In genomic region chr4:46275773-46276172, GRCm38 (mm10) we compare ENCODE assay signal across 19 mouse cellular contexts.
DNase-seq lines count a peak whose midpoint lies in the region; ATAC-seq lines count a peak whose summit lies in the region.
"Had no signal": no experiment of that assay in that cellular context is flagged by ENCODE, and none has a peak within 500 bp of the region (broad histone marks: within the 10 kb centered on the region; RNA-seq: fewer than 3 reads in every experiment).

No protein-coding gene starts in this region.

- no peak overlapping the region for H3K9ac ChIP-seq in heart, embryonic 11.5 days (ENCODE audit: low read depth, low read length)
- no peak overlapping the region for H3K9ac ChIP-seq in lung, embryonic 16.5 days (ENCODE audit: low read length)
- no peak overlapping the region for H3K9ac ChIP-seq in kidney, embryonic 15.5 days
- H3K9ac ChIP-seq: embryonic facial prominence, embryonic 15.5 days; heart, embryonic 15.5 days; hindbrain, embryonic 15.5 days; midbrain, embryonic 12.5 days had no signal

- DNase-seq in heart, adult 11 months = peak; percentile 91
- DNase-seq in lung, postnatal 25 days (ENCODE audit: low spot score) = no peak
- DNase-seq in kidney, postnatal 36 days = peak; percentile 15 to 39
- DNase-seq in testis, postnatal 14 days (ENCODE audit: low spot score) = no peak
- DNase-seq in ovary, postnatal 10 days (ENCODE audit: low spot score) = no peak
- DNase-seq: cerebellum, adult 11 months; cerebellum, adult 9-11 months; gastrocnemius, postnatal 10 days; thymus, adult 2 months; thymus, postnatal 4 days had no signal

- peaks cover 7% of the 10 kb centered on the region for H3K4me1 ChIP-seq in heart, embryonic 11.5 days (ENCODE audit: control insufficient read depth, insufficient read depth, low read length)
- peaks cover 9% of the 10 kb centered on the region for H3K4me1 ChIP-seq in lung, embryonic 16.5 days (replicated peaks; ENCODE audit: control insufficient read depth, insufficient read depth, low read length)
- H3K4me1 ChIP-seq in kidney, embryonic 15.5 days = peaks cover 13% of the 10 kb centered on the region

- no peak overlapping the region for H3K4me3 ChIP-seq in heart, embryonic 11.5 days (ENCODE audit: low read depth, low read length)
- H3K4me3 ChIP-seq in lung, embryonic 16.5 days (ENCODE audit: low read length) = no peak overlapping the region
- H3K4me3 ChIP-seq in kidney, embryonic 15.5 days (replicated peaks) = no peak overlapping the region
- H3K4me3 ChIP-seq: embryonic facial prominence, embryonic 15.5 days; heart, embryonic 15.5 days; hindbrain, embryonic 15.5 days; midbrain, embryonic 12.5 days had no signal

- 57% methylated on average over 3 of the region's 3 CpGs for WGBS in heart, embryonic 11.5 days (ENCODE audit: insufficient replicate concordance)
- WGBS in lung, embryonic 16.5 days = 87% methylated on average over 3 of the region's 3 CpGs
- WGBS in kidney, embryonic 15.5 days = 75% methylated on average over 3 of the region's 3 CpGs

- no peaks in the 10 kb centered on the region for H3K36me3 ChIP-seq in heart, embryonic 11.5 days (ENCODE audit: control insufficient read depth, insufficient read depth, low read length)
- H3K36me3 ChIP-seq in lung, embryonic 16.5 days (ENCODE audit: control insufficient read depth, insufficient read depth, low read length) = no peaks in the 10 kb centered on the region
- no peaks in the 10 kb centered on the region for H3K36me3 ChIP-seq in kidney, embryonic 15.5 days
- H3K36me3 ChIP-seq: embryonic facial prominence, embryonic 15.5 days; heart, embryonic 15.5 days; hindbrain, embryonic 15.5 days; midbrain, embryonic 12.5 days had no signal

- H3K27me3 ChIP-seq in heart, embryonic 11.5 days (ENCODE audit: control insufficient read depth, insufficient read depth, low read length) = peaks cover 17% of the 10 kb centered on the region
- no peaks in the 10 kb centered on the region for H3K27me3 ChIP-seq in lung, embryonic 16.5 days (ENCODE audit: control insufficient read depth, insufficient read depth, low read depth, low read length)
- H3K27me3 ChIP-seq in kidney, embryonic 15.5 days = peaks cover 7% of the 10 kb centered on the region; the same call in 1 of the 2 replicates

- H3K27ac ChIP-seq in heart, embryonic 11.5 days (ENCODE audit: low read depth, low read length) = no peak overlapping the region
- no peak overlapping the region for H3K27ac ChIP-seq in lung, embryonic 16.5 days (ENCODE audit: low read length)
- H3K27ac ChIP-seq in kidney, embryonic 15.5 days = no peak overlapping the region
- H3K27ac ChIP-seq: embryonic facial prominence, embryonic 15.5 days; heart, embryonic 15.5 days; hindbrain, embryonic 15.5 days; midbrain, embryonic 12.5 days had no signal

- H3K4me2 ChIP-seq in heart, embryonic 11.5 days = no peak overlapping the region
- H3K4me2 ChIP-seq in lung, embryonic 16.5 days (ENCODE audit: low read depth, low read length) = no peak overlapping the region
- H3K4me2 ChIP-seq in kidney, embryonic 15.5 days = no peak overlapping the region
- H3K4me2 ChIP-seq: embryonic facial prominence, embryonic 15.5 days; heart, embryonic 15.5 days; hindbrain, embryonic 15.5 days had no signal

- ATAC-seq in heart, embryonic 11.5 days (replicated peaks; ENCODE audit: insufficient number of reproducible peaks, low FRiP score, low TSS enrichment) = no peak
- 0 out of 2 replicates have a peak, but pooled peaks have one; percentile 28 for ATAC-seq in lung, embryonic 16.5 days (ENCODE audit: low read depth)
- ATAC-seq in kidney, embryonic 15.5 days (replicated peaks; ENCODE audit: low FRiP score) = 0 out of 2 replicates have a peak, but pooled peaks have one; percentile 33
- ATAC-seq: forebrain, embryonic 16.5 days; lung, postnatal 0 days had no signal

- H3K9me3 ChIP-seq in heart, embryonic 11.5 days (replicated peaks; ENCODE audit: control insufficient read depth, low read length) = no peaks in the 10 kb centered on the region
- no peaks in the 10 kb centered on the region for H3K9me3 ChIP-seq in lung, embryonic 16.5 days (ENCODE audit: control insufficient read depth, low read length)
- no peaks in the 10 kb centered on the region for H3K9me3 ChIP-seq in kidney, embryonic 15.5 days (replicated peaks)
- H3K9me3 ChIP-seq: embryonic facial prominence, embryonic 15.5 days; heart, embryonic 15.5 days; hindbrain, embryonic 15.5 days; midbrain, embryonic 12.5 days had no signal

Comparison
In these comparisons a context has a peak if more than half of its experiments do, and no peak if none do; other contexts are left out.
1. DNase-seq: peak in heart, adult 11 months (single experiment) and kidney, postnatal 36 days (2 of 2); none in lung, postnatal 25 days (single experiment), testis, postnatal 14 days (single experiment) and ovary, postnatal 10 days (single experiment).